Mouse (Mus musculus) splenic B cell, adult 2 months (primary cell): ENCODE measurements around the gene Aurkb.
A peak's percentile ranks its signal among the peaks of the same experiment; 100 is the strongest.
"Not testable (repeated sequence)": the region's sequence is repeated elsewhere in the genome, so short reads cannot be mapped to it uniquely, and the experiment has no call there.

Experiments used
- DNase-seq: peaks from one replicate; pipeline ENCODE4 v3.0.0-alpha.2; 2011; ENCODE audit warnings: low read depth, low spot score
- H3K27me3 ChIP-seq: 2 replicates; pipeline ENCODE4 v1.6.1; 2012; ENCODE audit warnings: mild to moderate bottlenecking, low read length, moderate library complexity, mixed read lengths; ENCODE audit not compliant: control insufficient read depth, poor library complexity, insufficient read depth, severe bottlenecking
- H3K36me3 ChIP-seq: 2 replicates; pipeline ENCODE4 v1.6.1; 2012; ENCODE audit warnings: mild to moderate bottlenecking, low read length, moderate library complexity, mixed read lengths; ENCODE audit not compliant: control insufficient read depth, poor library complexity, insufficient read depth, severe bottlenecking

Gene Aurkb

GRCm38 (mm10) chr11:69091566-69092385 is 46.3 kb downstream of the Aurkb start:
- no peaks in the 10 kb centered on the region for H3K27me3 ChIP-seq
- DNase-seq: no peak
- peaks cover 7% of the 10 kb centered on the region for H3K36me3 ChIP-seq

GRCm38 (mm10) chr11:69092386-69092751 is 46.9 kb downstream of the Aurkb start:
- peak; percentile 92 for DNase-seq
- Histone ChIP-seq H3K36me3 (peaks cover 7% of the 10 kb centered on the region), H3K27me3 (no peaks in the 10 kb centered on the region)

DNA sequence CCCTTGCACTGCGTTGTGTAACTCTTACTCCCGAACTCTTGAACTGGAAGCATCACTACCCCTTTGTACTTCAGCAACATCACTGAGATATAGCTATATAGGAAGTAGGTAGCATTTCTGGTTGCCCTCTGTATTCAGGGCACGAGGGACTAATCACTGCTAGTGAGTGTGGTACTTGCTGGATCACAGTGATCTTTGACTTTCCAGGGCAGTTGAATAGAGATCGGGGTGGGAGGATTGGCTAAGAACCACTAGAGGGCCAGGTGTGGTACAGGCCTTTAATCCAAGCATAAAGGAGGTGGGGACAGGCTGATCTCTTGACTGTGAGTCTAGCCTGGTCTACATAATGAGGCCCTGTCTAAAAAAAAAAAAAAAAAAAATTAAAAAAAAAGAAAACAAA is 47.4 kb downstream of the Aurkb start:
- peak; percentile 73 for DNase-seq
- Histone ChIP-seq H3K36me3 (peaks cover 7% of the 10 kb centered on the region), H3K27me3 (no peaks in the 10 kb centered on the region)

GRCm38 (mm10) chr11:69093856-69094255 is 48.4 kb downstream of the Aurkb start:
- not testable (repeated sequence) for DNase-seq

GRCm38 (mm10) chr11:69094697-69095429 is 49.4 kb downstream of the Aurkb start, which contains the start of gene Per1:
Gene Per1, plus strand, starts transcription at chr11:69095217.
- Histone ChIP-seq H3K27me3 (no peaks in the 10 kb centered on the region), H3K36me3 (peaks cover 6% of the 10 kb centered on the region)
- peak; percentile 100 for DNase-seq

More at GRCm38 (mm10) chr11:69093856-69094255, 48.4 kb downstream of the Aurkb start:
- not testable (repeated sequence) for H3K27me3 ChIP-seq, H3K36me3 ChIP-seq

GRCm38 (mm10) chr11:69095511-69096231 is 50.2 kb downstream of the Aurkb start:
- Histone ChIP-seq H3K36me3 (peaks cover 3% of the 10 kb centered on the region), H3K27me3 (no peaks in the 10 kb centered on the region)
- peak; percentile 74 for DNase-seq

DNA sequence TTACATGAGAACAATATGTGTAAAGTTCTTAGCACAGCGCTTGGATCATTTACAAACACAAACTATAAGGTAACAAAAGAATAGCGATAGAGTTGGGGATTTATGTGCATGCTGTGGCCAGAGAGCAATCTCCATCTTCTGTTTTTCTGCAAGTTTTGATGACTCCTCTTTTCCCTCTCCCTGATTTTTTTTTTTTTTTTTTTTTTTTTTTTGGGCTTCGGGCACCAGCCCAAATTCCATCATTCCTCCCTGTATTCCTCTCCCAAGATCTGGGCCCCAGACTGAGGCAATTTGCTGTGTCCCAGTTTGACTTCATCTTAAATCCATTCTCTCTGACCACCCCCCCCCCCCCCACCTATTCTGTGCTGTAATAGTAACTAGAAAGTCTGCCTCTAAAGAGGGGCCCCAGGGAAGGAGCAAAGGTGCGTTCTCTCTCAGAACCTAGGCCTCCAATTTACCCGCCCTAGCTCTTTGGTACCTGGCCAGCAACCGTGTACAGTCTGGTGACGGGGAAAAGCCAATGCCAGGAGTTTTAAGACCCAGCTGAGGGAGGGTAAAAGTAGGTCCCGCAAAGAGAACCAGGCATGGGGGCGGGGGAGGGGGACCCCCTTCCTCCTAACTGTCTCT is 51.0 kb downstream of the Aurkb start:
- no peak for DNase-seq
- Histone ChIP-seq H3K27me3 (no peaks in the 10 kb centered on the region), H3K36me3 (peaks cover 10% of the 10 kb centered on the region)

DNA sequence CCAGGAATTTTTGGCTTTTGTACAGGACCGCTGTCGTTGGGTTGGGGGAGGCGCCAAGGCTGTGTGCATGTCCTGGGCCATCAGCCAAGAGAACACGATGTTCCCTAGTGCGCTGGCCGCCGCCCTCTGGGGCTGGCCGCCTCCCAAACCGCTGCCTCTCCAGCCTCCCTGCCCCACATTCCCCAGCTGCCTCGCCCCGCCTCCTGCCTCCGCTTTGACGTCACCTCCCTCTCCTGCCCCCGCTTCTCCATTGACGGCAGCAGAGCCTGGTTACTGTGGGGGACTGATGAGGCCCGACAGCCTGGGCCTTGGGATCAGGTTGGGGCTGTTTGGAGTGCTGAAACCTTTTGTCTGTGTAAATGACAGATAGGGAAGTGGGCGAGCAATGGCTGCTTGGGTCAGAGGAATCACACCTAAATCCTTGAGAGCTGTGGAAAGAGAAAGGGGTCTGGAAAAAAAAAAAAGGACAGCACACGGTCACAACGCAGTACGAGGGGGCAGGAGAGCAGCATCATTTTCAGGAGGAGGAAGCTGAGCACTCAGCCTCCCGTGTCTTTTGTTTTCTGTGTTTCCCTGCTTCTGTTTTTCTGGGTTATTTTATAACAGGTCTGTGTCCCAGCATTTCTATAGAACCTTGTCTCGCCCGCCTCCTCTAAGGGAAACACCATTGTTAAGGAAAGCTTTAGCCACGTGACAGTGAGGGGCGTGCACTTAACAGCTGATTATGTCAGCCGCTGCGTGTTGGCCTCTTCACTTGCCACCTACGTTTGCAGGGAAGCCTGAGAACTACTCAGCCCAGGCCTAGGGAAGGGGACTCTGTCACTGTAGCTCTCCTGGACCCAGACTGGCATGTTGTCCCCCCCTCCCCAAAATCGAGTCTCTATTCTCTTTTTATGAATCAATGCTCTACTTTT is 51.8 kb downstream of the Aurkb start:
- peaks cover 17% of the 10 kb centered on the region for H3K36me3 ChIP-seq
- no peaks in the 10 kb centered on the region for H3K27me3 ChIP-seq
- peak; percentile 93 for DNase-seq

DNA sequence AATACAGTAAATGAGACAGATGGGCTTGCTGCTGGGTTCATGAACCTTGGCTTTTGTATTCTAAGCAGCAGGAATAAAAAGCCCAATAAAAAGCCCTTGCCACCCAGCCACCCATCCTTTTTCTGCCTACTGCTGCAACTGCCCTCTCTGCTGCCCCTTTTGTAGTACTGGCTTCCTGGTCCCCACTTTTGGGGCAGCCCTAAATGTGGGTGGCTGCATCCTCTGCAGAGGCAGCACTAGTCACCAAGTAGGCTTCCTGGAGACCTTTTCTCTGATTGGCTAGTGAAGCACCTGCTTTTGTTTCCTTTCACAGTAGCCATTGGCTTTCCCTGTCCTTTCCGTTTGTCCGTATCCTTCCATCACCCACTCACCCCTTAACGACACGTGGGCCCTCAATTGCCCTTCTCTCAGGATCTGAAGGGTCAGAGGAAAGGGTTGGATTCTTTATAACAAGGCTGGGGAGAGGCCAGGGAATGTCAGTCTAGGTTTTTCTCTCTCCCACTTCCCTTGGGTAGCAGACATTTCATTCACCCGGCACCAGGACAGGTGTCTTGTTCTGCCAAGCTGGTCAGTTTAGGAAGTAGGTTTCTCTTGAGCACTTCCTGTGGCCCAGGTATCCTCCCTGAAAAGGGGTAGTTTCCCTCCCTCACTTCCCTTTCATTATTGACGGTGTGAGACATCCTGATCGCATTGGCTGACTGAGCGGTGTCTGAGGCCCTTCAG is 52.8 kb downstream of the Aurkb start:
- peak; percentile 63 for DNase-seq
- H3K36me3 ChIP-seq: peaks cover 26% of the 10 kb centered on the region
- H3K27me3 ChIP-seq: no peaks in the 10 kb centered on the region

GRCm38 (mm10) chr11:69098762-69099091 is 53.3 kb downstream of the Aurkb start:
- peaks cover 27% of the 10 kb centered on the region for H3K36me3 ChIP-seq
- peak; percentile 98 for DNase-seq
- H3K27me3 ChIP-seq: no peaks in the 10 kb centered on the region

DNA sequence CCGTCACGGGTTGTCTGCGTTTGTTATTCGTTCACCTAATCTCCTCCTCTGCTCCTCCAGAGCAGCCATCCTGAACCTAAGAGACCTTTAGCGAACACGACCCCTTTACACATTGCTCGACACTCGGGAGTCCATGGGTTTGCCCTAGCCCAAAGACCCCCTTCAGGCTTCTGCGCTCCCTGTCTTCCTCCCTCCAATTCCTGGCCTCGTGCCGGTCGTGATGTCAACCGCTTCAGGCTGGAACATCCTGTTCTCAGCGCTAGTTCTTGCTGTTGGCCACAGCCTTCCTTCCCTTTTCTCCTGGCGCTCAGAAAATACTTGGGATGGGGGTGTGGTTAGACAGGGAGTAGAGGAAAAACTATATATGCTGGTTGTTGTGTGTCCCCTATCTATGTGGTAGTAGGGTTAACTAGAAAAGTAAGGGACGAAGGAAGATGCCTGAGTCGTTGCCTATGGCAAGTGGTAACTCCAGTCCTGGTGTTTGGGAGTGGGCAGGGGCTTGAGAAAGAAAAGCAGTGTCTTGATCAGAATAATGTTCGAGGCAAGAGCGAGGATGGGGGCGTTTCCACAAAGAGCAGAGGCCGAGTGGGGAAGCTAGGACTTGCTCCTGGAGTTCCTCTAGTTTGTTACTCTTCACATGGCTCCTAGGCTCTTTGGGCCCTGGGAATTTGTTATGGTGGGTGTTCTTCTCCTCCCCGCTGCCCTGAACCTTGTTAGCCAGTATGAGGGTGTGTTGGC is 53.9 kb downstream of the Aurkb start:
- H3K27me3 ChIP-seq: no peaks in the 10 kb centered on the region
- H3K36me3 ChIP-seq: peaks cover 32% of the 10 kb centered on the region
- DNase-seq: no peak

GRCm38 (mm10) chr11:69099915-69100345 is 54.5 kb downstream of the Aurkb start:
- peaks cover 36% of the 10 kb centered on the region for H3K36me3 ChIP-seq
- peak; percentile 97 for DNase-seq
- H3K27me3 ChIP-seq: no peaks in the 10 kb centered on the region
